Mouse (Mus musculus) heart, embryonic 15.5 days (tissue): ENCODE measurements at regions not wholly inside any gene's neighbourhood (a gene's known extent, or its start where the extent isn't known, plus 50 kb on each side); places are given as distances from the start of the nearest gene placed in this dataset.

ENCODE experiments used
- ATAC-seq: fragments of 200-750 bp; cut with Nextera tagmentation; replicated peaks from 2 replicates; pipeline ENCODE4 v1.8.0; 2017; ENCODE audit warnings: low read depth, moderate TSS enrichment; ENCODE audit not compliant: insufficient number of reproducible peaks, insufficient read depth, low FRiP score
- H3K27ac ChIP-seq: fragments of 300-500 bp; sonication (generic); 2 replicates; pipeline ENCODE4 v1.5.1; 2015; ENCODE audit warnings: mild to moderate bottlenecking, inconsistent platforms
- H3K27me3 ChIP-seq: fragments of 300-500 bp; sonication (generic); 2 replicates; pipeline ENCODE4 v1.6.1; 2015; ENCODE audit warnings: inconsistent platforms
- H3K36me3 ChIP-seq: fragments of 300-500 bp; sonication (generic); 2 replicates; pipeline ENCODE4 v1.6.1; 2015; ENCODE audit warnings: mild to moderate bottlenecking, inconsistent platforms
- H3K4me1 ChIP-seq: fragments of 300-500 bp; sonication (generic); replicated peaks from 2 replicates; pipeline ENCODE4 v1.6.1; 2015; ENCODE audit warnings: inconsistent platforms
- H3K4me2 ChIP-seq: fragments of 300-500 bp; sonication (generic); 2 replicates; pipeline ENCODE4 v1.6.1; 2015; ENCODE audit warnings: inconsistent platforms, mild to moderate bottlenecking, moderate library complexity
- H3K4me3 ChIP-seq: fragments of 300-500 bp; sonication (generic); 2 replicates; pipeline ENCODE4 v1.5.1; 2015; ENCODE audit warnings: mild to moderate bottlenecking, inconsistent platforms
- H3K9ac ChIP-seq: fragments of 300-500 bp; sonication (generic); 2 replicates; pipeline ENCODE4 v1.6.1; 2015; ENCODE audit warnings: mild to moderate bottlenecking, inconsistent platforms
- H3K9me3 ChIP-seq: fragments of 300-500 bp; sonication (generic); replicated peaks from 2 replicates; pipeline ENCODE4 v1.6.1; 2016; ENCODE audit warnings: inconsistent platforms
- WGBS: fragments of 180-500 bp; shearing (Covaris S2); methylation state at CpG from one replicate; pipeline ENCODE4 v1.1.7; 2015; ENCODE audit warnings: mixed read lengths; 5-methylcytosine and 5-hydroxymethylcytosine counted together

- Histone ChIP-seq H3K4me2 (no peak overlapping the region), H3K27ac (no peak overlapping the region), H3K27me3 (no peaks in the 10 kb centered on the region), H3K9me3 (no peaks in the 10 kb centered on the region), H3K36me3 (no peaks in the 10 kb centered on the region), H3K4me1 (no peaks in the 10 kb centered on the region), H3K4me3 (no peak overlapping the region), H3K9ac (no peak overlapping the region)
- ATAC-seq, result no peak
- 88% methylated on average over 1 of the region's 1 CpGs for WGBS
Observed at GRCm38 (mm10) chr13:90782435-90782834, 122.7 kb downstream of the Atp6ap1l start.

- H3K36me3 ChIP-seq, result no peaks in the 10 kb centered on the region
- no peak overlapping the region for H3K4me2 ChIP-seq
- H3K27me3 ChIP-seq, result no peaks in the 10 kb centered on the region
- no peaks in the 10 kb centered on the region for H3K4me1 ChIP-seq
- 47% methylated on average over 2 of the region's 2 CpGs for WGBS
- no peak overlapping the region for H3K27ac ChIP-seq
- no peak overlapping the region for H3K4me3 ChIP-seq
- H3K9me3 ChIP-seq, result no peaks in the 10 kb centered on the region
- ATAC-seq, result no peak
- H3K9ac ChIP-seq, result no peak overlapping the region
Observed at GRCm38 (mm10) chr13:90781974-90782373, 123.2 kb downstream of the Atp6ap1l start.

- WGBS, result 83% methylated on average over 4 of the region's 4 CpGs
- ATAC-seq, result no peak
- Histone ChIP-seq H3K4me2 (no peak overlapping the region), H3K4me3 (no peak overlapping the region), H3K36me3 (no peaks in the 10 kb centered on the region), H3K27me3 (no peaks in the 10 kb centered on the region), H3K9me3 (no peaks in the 10 kb centered on the region), H3K4me1 (no peaks in the 10 kb centered on the region), H3K27ac (no peak overlapping the region), H3K9ac (no peak overlapping the region)
Observed at GRCm38 (mm10) chr13:90777952-90778298, 127.2 kb downstream of the Atp6ap1l start.

- no peaks in the 10 kb centered on the region for H3K9me3 ChIP-seq
- H3K27me3 ChIP-seq, result no peaks in the 10 kb centered on the region
- no peaks in the 10 kb centered on the region for H3K36me3 ChIP-seq
- ATAC-seq, result no peak
- H3K4me1 ChIP-seq, result no peaks in the 10 kb centered on the region
- 90% methylated on average over 5 of the region's 5 CpGs for WGBS
- H3K4me2 ChIP-seq, result no peak overlapping the region
- H3K27ac ChIP-seq, result no peak overlapping the region
- no peak overlapping the region for H3K9ac ChIP-seq
- no peak overlapping the region for H3K4me3 ChIP-seq
Observed at GRCm38 (mm10) chr13:90777123-90777951, 127.8 kb downstream of the Atp6ap1l start.

- WGBS, result 59% methylated on average over 2 of the region's 2 CpGs
- Histone ChIP-seq H3K9ac (no peak overlapping the region), H3K27ac (no peak overlapping the region), H3K27me3 (no peaks in the 10 kb centered on the region), H3K4me2 (no peak overlapping the region), H3K4me3 (no peak overlapping the region), H3K36me3 (no peaks in the 10 kb centered on the region), H3K9me3 (no peaks in the 10 kb centered on the region), H3K4me1 (peaks cover 5% of the 10 kb centered on the region; the same call in 1 of the 2 replicates)
- ATAC-seq, result no peak
Observed at GRCm38 (mm10) chr13:90762154-90762553, 143.0 kb downstream of the Atp6ap1l start.

- Histone ChIP-seq H3K4me3 (no peak overlapping the region), H3K4me2 (no peak overlapping the region), H3K36me3 (no peaks in the 10 kb centered on the region), H3K9me3 (no peaks in the 10 kb centered on the region), H3K9ac (no peak overlapping the region), H3K27ac (no peak overlapping the region), H3K27me3 (no peaks in the 10 kb centered on the region), H3K4me1 (peaks cover 5% of the 10 kb centered on the region; the same call in 1 of the 2 replicates)
- WGBS, result 74% methylated on average over 4 of the region's 4 CpGs
- ATAC-seq, result no peak
Observed at GRCm38 (mm10) chr13:90760516-90761050, 144.6 kb downstream of the Atp6ap1l start.

GRCm38 (mm10) chr13:90754451-90754850 lies 150.7 kb downstream of the Atp6ap1l start:
- no peak overlapping the region for H3K9ac ChIP-seq
- no peak overlapping the region for H3K4me2 ChIP-seq
- no peaks in the 10 kb centered on the region for H3K36me3 ChIP-seq
- WGBS, result 50% methylated on average over 3 of the region's 3 CpGs
- no peaks in the 10 kb centered on the region for H3K27me3 ChIP-seq
- H3K4me1 ChIP-seq, result no peaks in the 10 kb centered on the region; the same call in 1 of the 2 replicates
- H3K4me3 ChIP-seq, result no peak overlapping the region
- H3K27ac ChIP-seq, result no peak overlapping the region
- no peaks in the 10 kb centered on the region for H3K9me3 ChIP-seq
- no peak for ATAC-seq

GRCm38 (mm10) chr13:90749741-90750140 lies 155.4 kb downstream of the Atp6ap1l start:
- Histone ChIP-seq H3K27me3 (no peaks in the 10 kb centered on the region), H3K27ac (no peak overlapping the region), H3K4me2 (no peak overlapping the region), H3K36me3 (no peaks in the 10 kb centered on the region), H3K4me1 (peaks cover 14% of the 10 kb centered on the region), H3K4me3 (no peak overlapping the region), H3K9ac (no peak overlapping the region), H3K9me3 (no peaks in the 10 kb centered on the region)
- 47% methylated on average over 1 of the region's 1 CpGs for WGBS
- ATAC-seq, result no peak

- H3K4me3 ChIP-seq, result no peak overlapping the region
- peaks cover 15% of the 10 kb centered on the region for H3K4me1 ChIP-seq
- H3K27ac ChIP-seq, result peak overlapping the region; percentile 66
- H3K36me3 ChIP-seq, result no peaks in the 10 kb centered on the region
- no peaks in the 10 kb centered on the region for H3K27me3 ChIP-seq
- 3% methylated on average over 1 of the region's 1 CpGs for WGBS
- H3K9me3 ChIP-seq, result no peaks in the 10 kb centered on the region
- H3K9ac ChIP-seq, result no peak overlapping the region
- no peak overlapping the region for H3K4me2 ChIP-seq
- ATAC-seq, result no peak; the same call in 1 of the 2 replicates
Observed at GRCm38 (mm10) chr13:90745063-90745462, 160.1 kb downstream of the Atp6ap1l start.

GRCm38 (mm10) chr13:90742615-90743402 lies 162.3 kb downstream of the Atp6ap1l start:
- Histone ChIP-seq H3K4me1 (peaks cover 18% of the 10 kb centered on the region), H3K9me3 (no peaks in the 10 kb centered on the region), H3K4me2 (no peak overlapping the region), H3K27me3 (no peaks in the 10 kb centered on the region), H3K9ac (no peak overlapping the region), H3K36me3 (no peaks in the 10 kb centered on the region), H3K27ac (no peak overlapping the region), H3K4me3 (no peak overlapping the region)
- no peak for ATAC-seq
- WGBS, result 78% methylated on average over 4 of the region's 4 CpGs

GRCm38 (mm10) chr13:90739797-90740196 lies 165.4 kb downstream of the Atp6ap1l start:
- no peak overlapping the region for H3K27ac ChIP-seq
- H3K4me3 ChIP-seq, result no peak overlapping the region
- peaks cover 4% of the 10 kb centered on the region; the same call in 1 of the 2 replicates for H3K4me1 ChIP-seq
- H3K36me3 ChIP-seq, result no peaks in the 10 kb centered on the region
- no peak overlapping the region for H3K9ac ChIP-seq
- no peaks in the 10 kb centered on the region for H3K27me3 ChIP-seq
- no peak overlapping the region for H3K4me2 ChIP-seq
- no peak for ATAC-seq
- no peaks in the 10 kb centered on the region for H3K9me3 ChIP-seq
- 79% methylated on average over 1 of the region's 1 CpGs for WGBS
